In genomic region chr3:154269757-154270366, GRCm38 (mm10) we compare ENCODE assay signal across 9 mouse cellular contexts.
DNase-seq lines count a peak whose midpoint lies in the region; ATAC-seq lines count a peak whose summit lies in the region.
"Had no signal": no experiment of that assay in that cellular context is flagged by ENCODE, and none has a peak within 500 bp of the region (broad histone marks: within the 10 kb centered on the region; RNA-seq: fewer than 3 reads in every experiment).

No protein-coding gene starts in this region.

- peaks cover 3% of the 10 kb centered on the region; the same call in 1 of the 2 replicates for H3K4me1 ChIP-seq in forebrain, embryonic 14.5 days (ENCODE audit: control insufficient read depth, insufficient read depth, low read length)
- no peaks in the 10 kb centered on the region for H3K4me1 ChIP-seq in liver, embryonic 16.5 days (ENCODE audit: control insufficient read depth, low read depth, low read length)
- H3K4me1 ChIP-seq in neural tube, embryonic 14.5 days (ENCODE audit: control insufficient read depth, insufficient read depth, low read length): no peaks in the 10 kb centered on the region

- WGBS in forebrain, embryonic 14.5 days: 11% methylated on average over 19 of the region's 19 CpGs
- WGBS in large intestine, adult 2 months: 18% methylated on average over 19 of the region's 19 CpGs
- 17% methylated on average over 19 of the region's 19 CpGs for WGBS in liver, embryonic 16.5 days (ENCODE audit: insufficient replicate concordance)
- WGBS in neural tube, embryonic 14.5 days: 10% methylated on average over 19 of the region's 19 CpGs

- no peaks in the 10 kb centered on the region for H3K27me3 ChIP-seq in forebrain, embryonic 14.5 days (replicated peaks; ENCODE audit: control insufficient read depth, insufficient read depth, low read length)
- H3K27me3 ChIP-seq in liver, embryonic 16.5 days (ENCODE audit: control insufficient read depth, insufficient read depth, low read depth, low read length): no peaks in the 10 kb centered on the region
- no peaks in the 10 kb centered on the region for H3K27me3 ChIP-seq in neural tube, embryonic 14.5 days (ENCODE audit: control insufficient read depth, insufficient read depth, low read length)

- H3K4me3 ChIP-seq in forebrain, embryonic 14.5 days (ENCODE audit: low read depth, low read length): peak overlapping the region; percentile 17
- H3K4me3 ChIP-seq in liver, embryonic 16.5 days (ENCODE audit: low read depth, low read length): no peak overlapping the region
- H3K4me3 ChIP-seq in neural tube, embryonic 14.5 days (ENCODE audit: low read depth, low read length): peak overlapping the region; percentile 1; the same call in 1 of the 2 replicates

- peak; percentile 75 for ATAC-seq in cerebellum, adult (ENCODE audit: insufficient number of reproducible peaks, low FRiP score, low TSS enrichment)
- ATAC-seq in forebrain, embryonic 14.5 days: peak; percentile 91
- no peak for ATAC-seq in liver, embryonic 16.5 days (ENCODE audit: low read depth)
- peak; percentile 91 for ATAC-seq in neural tube, embryonic 14.5 days (ENCODE audit: low read depth)

- H3K36me3 ChIP-seq in forebrain, embryonic 14.5 days (ENCODE audit: control insufficient read depth, insufficient read depth, low read length): no peaks in the 10 kb centered on the region
- no peaks in the 10 kb centered on the region for H3K36me3 ChIP-seq in liver, embryonic 16.5 days (ENCODE audit: control insufficient read depth, insufficient read depth)
- H3K36me3 ChIP-seq in neural tube, embryonic 14.5 days (ENCODE audit: control insufficient read depth, insufficient read depth, low read length): no peaks in the 10 kb centered on the region

- peak overlapping the region; percentile 55; the same call in 1 of the 2 replicates for H3K9ac ChIP-seq in forebrain, embryonic 14.5 days (ENCODE audit: low read length)
- no peak overlapping the region for H3K9ac ChIP-seq in liver, embryonic 16.5 days (ENCODE audit: low read depth, low read length)
- peak overlapping the region; percentile 13; the same call in 1 of the 2 replicates for H3K9ac ChIP-seq in neural tube, embryonic 14.5 days (replicated peaks; ENCODE audit: low read depth, low read length)

- no peaks in the 10 kb centered on the region for H3K9me3 ChIP-seq in forebrain, embryonic 14.5 days (replicated peaks; ENCODE audit: control insufficient read depth, low read length)
- no peaks in the 10 kb centered on the region for H3K9me3 ChIP-seq in liver, embryonic 16.5 days (replicated peaks; ENCODE audit: control insufficient read depth, low read length)
- H3K9me3 ChIP-seq in neural tube, embryonic 14.5 days (ENCODE audit: control insufficient read depth, low read length): no peaks in the 10 kb centered on the region

- intact Hi-C loops in heart, postnatal 25 days (cut with DNase I): loop anchor here (1.0 kb wide), 1 partner anchor 302 kb away; no protein-coding TSS in a partner anchor

- H3K27ac ChIP-seq in forebrain, embryonic 14.5 days (ENCODE audit: low read depth, low read length): no peak overlapping the region
- no peak overlapping the region for H3K27ac ChIP-seq in liver, embryonic 16.5 days (ENCODE audit: low read length)
- H3K27ac ChIP-seq in neural tube, embryonic 14.5 days (ENCODE audit: low read depth, low read length): no peak overlapping the region
- H3K27ac ChIP-seq: macrophage had no signal

- DNase-seq in ES-CJ7 (ENCODE audit: low read depth, low spot score): peak; percentile 70
- DNase-seq in forebrain, embryonic 14.5 days (ENCODE audit: low spot score): peak; percentile 85
- peak; percentile 18 for DNase-seq in heart, postnatal 25 days (ENCODE audit: low spot score)
- DNase-seq in large intestine, adult 2 months (ENCODE audit: low read depth, low spot score): peak; percentile 14
- peak; percentile 71 for DNase-seq in thymus, postnatal 0 days (ENCODE audit: low spot score)

- H3K4me2 ChIP-seq in forebrain, embryonic 14.5 days (ENCODE audit: low read length): peak overlapping the region; percentile 55
- H3K4me2 ChIP-seq in liver, embryonic 16.5 days (ENCODE audit: low read depth, low read length): peak overlapping the region; percentile 32; the same call in 1 of the 2 replicates
- peak overlapping the region; percentile 39 for H3K4me2 ChIP-seq in neural tube, embryonic 14.5 days (ENCODE audit: low read depth, low read length)

Comparison
In these comparisons a context has a peak if more than half of its experiments do, and no peak if none do; other contexts are left out.
1. DNase-seq: peak in every context shown above with its lines; median percentile 85 in forebrain, embryonic 14.5 days; 71 in thymus, postnatal 0 days; 70 in ES-CJ7; 18 in heart, postnatal 25 days; 14 in large intestine, adult 2 months.